Mouse (Mus musculus): ENCODE results near the gene Vav3.

The Vav3 gene

GRCm38 (mm10) chr3:109690566-109690965 is 350.1 kb downstream of the Vav3 start:
- DNase-seq (ENCODE audit: low spot score) = no peak

- no peak for DNase-seq (ENCODE audit: low spot score)
These were observed 352.2 kb downstream of the Vav3 start for GRCm38 (mm10) chr3:109692613-109693012.

DNA sequence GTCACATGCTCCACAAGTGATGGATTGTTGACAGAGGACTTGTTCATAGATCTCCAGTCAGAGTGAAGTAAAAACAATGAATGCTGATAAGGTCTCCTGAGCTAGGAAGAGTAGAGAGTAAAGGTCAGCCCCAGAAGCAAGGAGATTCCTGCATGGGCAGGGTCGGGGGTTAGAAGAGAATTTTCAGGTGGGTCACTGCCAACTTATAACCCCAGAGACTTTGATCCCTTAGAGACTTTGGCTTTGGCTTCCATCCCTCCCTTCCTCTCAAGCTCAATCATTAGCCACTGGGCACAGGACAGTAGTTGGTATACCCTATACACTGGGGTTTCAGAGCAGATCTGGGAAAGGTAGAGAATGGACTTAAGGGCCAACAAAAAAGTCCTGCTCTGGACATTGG is 360.8 kb downstream of the Vav3 start:
- no peak for DNase-seq (ENCODE audit: low spot score)

GRCm38 (mm10) chr3:109707786-109708460 is 367.5 kb downstream of the Vav3 start:
- DNase-seq (ENCODE audit: low spot score) = no peak

- no peak for DNase-seq (ENCODE audit: low spot score)
These were observed 371.3 kb downstream of the Vav3 start for GRCm38 (mm10) chr3:109711751-109712150.

DNA sequence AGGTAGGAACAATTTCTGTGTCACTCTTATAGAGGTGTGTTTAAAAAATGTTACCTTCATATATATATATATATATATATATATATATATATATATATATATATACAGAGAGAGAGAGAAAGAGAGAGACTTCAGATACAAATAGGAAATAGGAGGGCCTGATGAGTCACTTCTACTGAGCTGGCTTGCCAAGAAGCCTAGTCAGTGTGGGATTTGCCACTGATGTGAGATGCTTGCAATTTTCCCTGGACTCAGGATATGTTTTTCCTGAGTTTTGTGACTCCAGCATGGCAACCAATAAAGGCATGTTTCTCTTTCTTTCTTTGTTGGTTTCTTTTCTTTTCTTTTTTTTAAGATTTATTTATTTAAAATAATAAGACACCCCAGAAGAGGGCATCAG is 374.0 kb downstream of the Vav3 start:
- no peak for DNase-seq (ENCODE audit: low spot score)

DNA sequence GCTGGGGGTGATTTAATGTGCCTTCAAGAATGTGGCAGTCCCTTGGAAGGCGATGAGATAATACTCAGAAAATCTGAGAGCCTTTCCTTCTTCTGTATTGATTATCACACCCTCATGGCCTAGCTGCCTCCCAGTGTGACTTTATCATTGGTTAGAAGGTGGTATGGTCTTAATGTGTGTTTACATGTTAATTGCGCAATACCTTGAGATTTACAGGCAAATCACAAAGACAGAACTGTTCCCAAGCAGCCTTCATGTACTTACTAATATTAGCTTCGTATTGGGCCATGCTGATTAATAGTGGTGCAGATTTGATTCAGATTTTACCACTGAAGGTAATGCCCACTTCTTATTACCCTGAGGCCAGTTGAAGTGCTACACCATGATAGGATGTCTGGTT is 381.3 kb downstream of the Vav3 start:
- DNase-seq (ENCODE audit: low spot score) = no peak

DNA sequence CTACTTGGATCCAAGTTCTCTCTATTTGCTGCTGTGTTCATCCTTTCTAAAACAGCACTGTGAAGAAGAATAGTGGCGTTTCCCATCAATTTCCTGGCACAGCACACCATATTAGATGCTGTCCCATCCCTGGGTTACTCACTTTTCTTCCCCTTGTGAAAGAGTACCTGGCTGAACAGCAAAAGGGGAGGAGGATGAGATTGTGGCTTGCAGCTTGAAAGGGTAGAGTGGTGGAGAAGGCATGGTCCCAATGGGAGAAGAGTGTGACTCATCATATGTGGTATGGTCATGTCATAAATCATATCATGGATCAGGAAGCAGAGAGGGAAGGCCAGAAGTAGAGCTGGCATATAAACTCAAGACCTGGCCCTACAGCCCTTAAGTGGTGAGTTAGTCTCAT is 386.3 kb downstream of the Vav3 start:
- DNase-seq (ENCODE audit: low spot score) = no peak

DNA sequence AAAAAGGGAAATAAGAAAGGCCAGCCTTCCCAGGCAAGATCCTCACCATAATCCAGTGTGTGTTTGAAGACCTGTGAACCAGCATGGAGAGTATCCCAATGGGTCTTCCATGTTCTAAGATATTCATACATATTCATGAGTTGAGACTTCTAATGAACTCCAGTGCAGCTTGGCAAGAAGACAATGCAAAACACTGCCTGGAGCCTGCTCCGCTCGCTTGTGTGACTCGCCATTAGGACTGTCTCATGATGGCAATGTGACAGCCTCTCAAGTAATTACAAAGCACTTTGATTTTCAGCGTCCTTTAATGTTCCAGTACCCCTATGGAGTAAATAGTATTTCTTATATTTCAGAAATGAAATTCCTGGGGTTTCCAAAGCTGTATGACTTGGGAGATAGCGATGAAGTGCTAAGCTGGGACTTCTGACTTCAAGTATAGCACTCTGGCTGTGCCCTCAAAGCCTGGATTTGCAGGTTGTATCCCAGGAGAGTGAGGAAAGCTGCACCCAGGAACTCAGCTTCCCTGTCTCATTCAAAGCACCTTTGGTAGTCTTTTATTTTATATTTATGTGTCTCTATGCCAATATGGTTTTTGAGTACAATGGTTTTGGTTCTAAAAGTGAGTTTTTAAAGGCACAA is 391.3 kb downstream of the Vav3 start:
- no peak for DNase-seq (ENCODE audit: low spot score)

DNA sequence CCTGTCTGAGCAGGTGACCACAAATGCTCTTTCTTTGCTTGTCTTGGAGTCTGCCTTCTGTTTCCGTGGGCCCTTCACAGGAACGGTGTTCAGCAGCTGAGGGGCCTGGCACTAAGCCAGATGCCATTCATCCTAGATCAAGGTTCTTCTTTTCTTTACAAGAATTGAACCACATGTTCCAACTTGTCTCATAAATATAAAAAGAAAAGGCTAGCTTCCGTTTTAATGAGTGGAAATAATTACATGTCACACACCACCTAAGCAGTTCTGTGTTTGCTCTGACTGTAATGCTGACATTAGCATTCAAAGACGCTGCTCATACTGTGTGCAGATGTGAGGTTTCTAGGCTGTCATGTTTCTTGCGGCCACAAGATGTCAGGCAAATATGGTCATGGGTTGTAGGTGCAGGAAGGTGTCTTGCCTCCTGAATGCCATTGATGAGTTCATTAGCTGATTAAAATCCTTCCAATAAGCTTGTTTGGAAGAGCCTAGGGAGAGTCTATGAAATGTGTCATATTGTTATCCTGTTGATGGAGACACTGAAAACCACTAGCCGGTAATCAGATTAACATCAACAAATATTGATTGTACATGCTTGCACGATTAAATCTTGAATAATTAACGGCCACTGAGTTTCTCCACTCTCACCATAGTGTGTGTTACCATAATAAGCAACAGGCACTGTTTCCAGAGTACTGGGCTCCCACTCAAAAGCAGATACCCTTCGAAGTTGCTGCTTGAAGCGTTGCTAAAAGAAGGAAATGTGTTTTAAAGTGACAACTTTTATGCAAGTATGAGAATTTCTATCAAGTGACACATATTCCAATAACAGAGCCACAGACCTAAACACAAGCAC is 392.1 kb downstream of the Vav3 start:
- DNase-seq (ENCODE audit: low spot score) = no peak
